Mouse (Mus musculus) midbrain, embryonic 15.5 days (tissue): ENCODE results near the gene Tbck. TPM values are rescaled to one million over a fixed set of nuclear protein-coding genes. Genes with fewer than 3 reads are reported as not detected.

Experiments
- ATAC-seq: fragments of 200-750 bp; cut with Nextera tagmentation; replicated peaks from 2 replicates; pipeline ENCODE4 v1.8.0; 2017; ENCODE audit warnings: moderate TSS enrichment
- H3K27ac ChIP-seq: fragments of 300-500 bp; sonication (generic); 2 replicates; pipeline ENCODE4 v1.5.1; 2015; ENCODE audit warnings: mild to moderate bottlenecking, inconsistent platforms
- H3K27me3 ChIP-seq: fragments of 300-500 bp; sonication (generic); replicated peaks from 2 replicates; pipeline ENCODE4 v1.6.1; 2015; ENCODE audit warnings: inconsistent platforms
- H3K36me3 ChIP-seq: fragments of 300-500 bp; sonication (generic); replicated peaks from 2 replicates; pipeline ENCODE4 v1.6.1; 2015; ENCODE audit warnings: inconsistent platforms
- H3K4me1 ChIP-seq: fragments of 300-500 bp; sonication (generic); 2 replicates; pipeline ENCODE4 v1.6.1; 2015; ENCODE audit warnings: inconsistent platforms
- H3K4me2 ChIP-seq: fragments of 300-500 bp; sonication (generic); 2 replicates; pipeline ENCODE4 v1.6.1; 2015; ENCODE audit warnings: inconsistent platforms, mild to moderate bottlenecking, moderate library complexity
- H3K4me3 ChIP-seq: fragments of 300-500 bp; sonication (generic); 2 replicates; pipeline ENCODE4 v1.5.1; 2015; ENCODE audit warnings: mild to moderate bottlenecking, inconsistent platforms
- H3K9ac ChIP-seq: fragments of 300-500 bp; sonication (generic); 2 replicates; pipeline ENCODE4 v1.6.1; 2015; ENCODE audit warnings: mild to moderate bottlenecking, inconsistent platforms
- H3K9me3 ChIP-seq: fragments of 300-500 bp; sonication (generic); 2 replicates; pipeline ENCODE4 v1.6.1; 2016; ENCODE audit warnings: inconsistent platforms
- WGBS: fragments of 180-500 bp; shearing (Covaris S2); methylation state at CpG from one replicate; pipeline ENCODE4 v1.1.7; 2015; ENCODE audit warnings: mixed read lengths; 5-methylcytosine and 5-hydroxymethylcytosine counted together
- polyA plus RNA-seq: library from polyadenylated mRNA; unstranded; fragments of >200 nt; fragmentation: Nextera tagmentation; extraction: Ambion mirVana; gene quantifications from 2 replicates; pipeline ENCODE4 v1.2.1, GENCODE M21; 2015

Tbck gene
- polyA plus RNA-seq, 1 experiment from 2014 or later, result 38.0 TPM

GRCm38 (mm10) chr3:132864329-132864919 lies 180.5 kb downstream of the Tbck start:
- WGBS, result 74% methylated on average over 14 of the region's 14 CpGs
- Histone ChIP-seq H3K4me2 (no peak overlapping the region), H3K9ac (no peak overlapping the region), H3K36me3 (no peaks in the 10 kb centered on the region), H3K27ac (no peak overlapping the region), H3K9me3 (no peaks in the 10 kb centered on the region), H3K4me3 (no peak overlapping the region), H3K27me3 (no peaks in the 10 kb centered on the region), H3K4me1 (no peaks in the 10 kb centered on the region; the same call in 1 of the 2 replicates)
- 0 out of 2 replicates have a peak, but pooled peaks have one; percentile 24 for ATAC-seq

- H3K4me3 ChIP-seq, result no peak overlapping the region
- WGBS, result 88% methylated on average over 8 of the region's 8 CpGs
- no peaks in the 10 kb centered on the region; the same call in 1 of the 2 replicates for H3K4me1 ChIP-seq
- no peak for ATAC-seq
- H3K9me3 ChIP-seq, result no peaks in the 10 kb centered on the region
- H3K36me3 ChIP-seq, result no peaks in the 10 kb centered on the region
- H3K27me3 ChIP-seq, result no peaks in the 10 kb centered on the region
- no peak overlapping the region for H3K27ac ChIP-seq
- no peak overlapping the region for H3K9ac ChIP-seq
- H3K4me2 ChIP-seq, result no peak overlapping the region
Observed at GRCm38 (mm10) chr3:132864986-132865385, 181.0 kb downstream of the Tbck start.

GRCm38 (mm10) chr3:132865596-132865995 lies 181.7 kb downstream of the Tbck start:
- 95% methylated on average over 4 of the region's 4 CpGs for WGBS
- no peaks in the 10 kb centered on the region for H3K36me3 ChIP-seq
- H3K9me3 ChIP-seq, result no peaks in the 10 kb centered on the region
- no peak overlapping the region for H3K4me3 ChIP-seq
- no peak overlapping the region for H3K4me2 ChIP-seq
- H3K27ac ChIP-seq, result no peak overlapping the region
- H3K9ac ChIP-seq, result no peak overlapping the region
- ATAC-seq, result no peak
- no peaks in the 10 kb centered on the region; the same call in 1 of the 2 replicates for H3K4me1 ChIP-seq
- H3K27me3 ChIP-seq, result no peaks in the 10 kb centered on the region

GRCm38 (mm10) chr3:132866984-132867383 lies 183.0 kb downstream of the Tbck start:
- H3K9me3 ChIP-seq, result no peaks in the 10 kb centered on the region
- WGBS, result 88% methylated on average over 3 of the region's 3 CpGs
- no peak overlapping the region for H3K4me3 ChIP-seq
- no peaks in the 10 kb centered on the region for H3K36me3 ChIP-seq
- no peak overlapping the region for H3K27ac ChIP-seq
- no peak overlapping the region for H3K9ac ChIP-seq
- H3K27me3 ChIP-seq, result no peaks in the 10 kb centered on the region
- no peak for ATAC-seq
- no peak overlapping the region for H3K4me2 ChIP-seq
- no peaks in the 10 kb centered on the region; the same call in 1 of the 2 replicates for H3K4me1 ChIP-seq

GRCm38 (mm10) chr3:132868838-132869237 lies 184.9 kb downstream of the Tbck start:
- H3K27ac ChIP-seq, result no peak overlapping the region
- H3K9ac ChIP-seq, result no peak overlapping the region

GRCm38 (mm10) chr3:132870079-132870478 lies 186.1 kb downstream of the Tbck start:
- H3K27me3 ChIP-seq, result no peaks in the 10 kb centered on the region
- H3K36me3 ChIP-seq, result no peaks in the 10 kb centered on the region
- no peak overlapping the region for H3K27ac ChIP-seq
- no peaks in the 10 kb centered on the region for H3K4me1 ChIP-seq
- no peak overlapping the region for H3K4me3 ChIP-seq
- no peak for ATAC-seq
- 58% methylated on average over 6 of the region's 6 CpGs for WGBS
- no peaks in the 10 kb centered on the region for H3K9me3 ChIP-seq
- H3K4me2 ChIP-seq, result no peak overlapping the region
- H3K9ac ChIP-seq, result no peak overlapping the region

More at GRCm38 (mm10) chr3:132868838-132869237, 184.9 kb downstream of the Tbck start:
- H3K4me2 ChIP-seq, result no peak overlapping the region
- H3K4me1 ChIP-seq, result no peaks in the 10 kb centered on the region; the same call in 1 of the 2 replicates
- no peak for ATAC-seq
- 82% methylated on average over 2 of the region's 2 CpGs for WGBS
- H3K27me3 ChIP-seq, result no peaks in the 10 kb centered on the region
- H3K36me3 ChIP-seq, result no peaks in the 10 kb centered on the region
- no peak overlapping the region for H3K4me3 ChIP-seq
- no peaks in the 10 kb centered on the region for H3K9me3 ChIP-seq

- no peaks in the 10 kb centered on the region for H3K36me3 ChIP-seq
- H3K27me3 ChIP-seq, result no peaks in the 10 kb centered on the region
- H3K4me3 ChIP-seq, result no peak overlapping the region
- no peaks in the 10 kb centered on the region for H3K4me1 ChIP-seq
- no peak for ATAC-seq
- H3K4me2 ChIP-seq, result no peak overlapping the region
- no peaks in the 10 kb centered on the region for H3K9me3 ChIP-seq
- no peak overlapping the region for H3K27ac ChIP-seq
- 89% methylated on average over 9 of the region's 9 CpGs for WGBS
- H3K9ac ChIP-seq, result no peak overlapping the region
Observed at GRCm38 (mm10) chr3:132871318-132871904, 187.5 kb downstream of the Tbck start.

- ATAC-seq, result no peak
- Histone ChIP-seq H3K4me1 (no peaks in the 10 kb centered on the region), H3K4me3 (no peak overlapping the region), H3K27me3 (no peaks in the 10 kb centered on the region), H3K9ac (no peak overlapping the region), H3K36me3 (no peaks in the 10 kb centered on the region), H3K27ac (no peak overlapping the region), H3K9me3 (no peaks in the 10 kb centered on the region), H3K4me2 (no peak overlapping the region)
- 42% methylated on average over 6 of the region's 6 CpGs for WGBS
Observed at GRCm38 (mm10) chr3:132873251-132873650, 189.3 kb downstream of the Tbck start.

GRCm38 (mm10) chr3:132876011-132876708 lies 192.2 kb downstream of the Tbck start:
- H3K36me3 ChIP-seq, result no peaks in the 10 kb centered on the region
- H3K4me1 ChIP-seq, result no peaks in the 10 kb centered on the region; the same call in 1 of the 2 replicates
- ATAC-seq, result no peak
- no peaks in the 10 kb centered on the region for H3K27me3 ChIP-seq
- WGBS, result 29% methylated on average over 14 of the region's 14 CpGs
- H3K4me2 ChIP-seq, result no peak overlapping the region
- no peaks in the 10 kb centered on the region for H3K9me3 ChIP-seq
- H3K9ac ChIP-seq, result no peak overlapping the region
- no peak overlapping the region for H3K27ac ChIP-seq
- H3K4me3 ChIP-seq, result no peak overlapping the region

- no peaks in the 10 kb centered on the region for H3K9me3 ChIP-seq
- no peak for ATAC-seq
- no peak overlapping the region for H3K9ac ChIP-seq
- no peak overlapping the region for H3K27ac ChIP-seq
- no peak overlapping the region for H3K4me3 ChIP-seq
- no peak overlapping the region for H3K4me2 ChIP-seq
- H3K4me1 ChIP-seq, result no peaks in the 10 kb centered on the region; the same call in 1 of the 2 replicates
- WGBS, result 57% methylated on average over 10 of the region's 10 CpGs
- no peaks in the 10 kb centered on the region for H3K27me3 ChIP-seq
- no peaks in the 10 kb centered on the region for H3K36me3 ChIP-seq
Observed at GRCm38 (mm10) chr3:132876933-132877676, 193.2 kb downstream of the Tbck start.

- Histone ChIP-seq H3K9ac (no peak overlapping the region), H3K36me3 (no peaks in the 10 kb centered on the region), H3K27ac (0 out of 2 replicates have a peak overlapping the region, but pooled peaks have one; percentile 15), H3K9me3 (no peaks in the 10 kb centered on the region), H3K27me3 (no peaks in the 10 kb centered on the region), H3K4me3 (no peak overlapping the region), H3K4me1 (no peaks in the 10 kb centered on the region; the same call in 1 of the 2 replicates), H3K4me2 (peak overlapping the region; percentile 18; the same call in 1 of the 2 replicates)
- ATAC-seq, result no peak
- 73% methylated on average over 3 of the region's 3 CpGs for WGBS
Observed at GRCm38 (mm10) chr3:132880361-132880760, 196.4 kb downstream of the Tbck start.

GRCm38 (mm10) chr3:132880826-132881225 lies 196.9 kb downstream of the Tbck start:
- Histone ChIP-seq H3K36me3 (no peaks in the 10 kb centered on the region), H3K4me3 (no peak overlapping the region), H3K9ac (no peak overlapping the region), H3K9me3 (no peaks in the 10 kb centered on the region), H3K4me2 (peak overlapping the region; percentile 18; the same call in 1 of the 2 replicates), H3K27ac (0 out of 2 replicates have a peak overlapping the region, but pooled peaks have one; percentile 15), H3K4me1 (no peaks in the 10 kb centered on the region; the same call in 1 of the 2 replicates), H3K27me3 (no peaks in the 10 kb centered on the region)
- no peak for ATAC-seq
- 51% methylated on average over 9 of the region's 9 CpGs for WGBS
